Mouse (Mus musculus) erythroblast, embryonic 14.5 days (primary cell): ENCODE results near the gene Trim16. TPM values are rescaled to one million over a fixed set of nuclear protein-coding genes. Genes with fewer than 3 reads are reported as not detected.

Source experiments
- H3K27me3 ChIP-seq: 2 replicates; pipeline ENCODE4 v1.6.1; 2012; ENCODE audit warnings: inconsistent platforms; ENCODE audit not compliant: control insufficient read depth
- H3K36me3 ChIP-seq: 2 replicates; pipeline ENCODE4 v1.6.1; 2012; ENCODE audit warnings: mild to moderate bottlenecking, inconsistent platforms; ENCODE audit not compliant: control insufficient read depth
- H3K4me1 ChIP-seq: 2 replicates; pipeline ENCODE4 v1.6.1; 2012; ENCODE audit warnings: inconsistent platforms; ENCODE audit not compliant: control insufficient read depth
- H3K4me3 ChIP-seq: replicated peaks from 2 replicates; pipeline ENCODE3; 2012; ENCODE audit warnings: moderate library complexity, mild to moderate bottlenecking, inconsistent platforms
- H3K9me3 ChIP-seq: 2 replicates; pipeline ENCODE4 v1.6.1; 2012; ENCODE audit warnings: low read length, inconsistent platforms, mixed read lengths; ENCODE audit not compliant: control insufficient read depth
- GATA1 ChIP-seq: IDR thresholded peaks from 2 replicates; pipeline ENCODE4 v1.6.1; 2012; ENCODE audit warnings: low read length, inconsistent platforms, mixed read lengths
- TAL1 ChIP-seq: IDR thresholded peaks from 3 replicates; pipeline ENCODE4 v1.6.1; 2012; ENCODE audit warnings: low read length, inconsistent platforms, mixed read lengths
- polyA plus RNA-seq: library from polyadenylated mRNA; stranded (reverse); fragments of >175 nt; gene quantifications from 2 replicates; pipeline ENCODE4 v1.2.3, GENCODE M21; 2012

The Trim16 gene
- polyA plus RNA-seq, 1 experiment = not detected

- Histone ChIP-seq H3K9me3 (no peaks in the 10 kb centered on the region), H3K27me3 (peaks cover 10% of the 10 kb centered on the region), H3K4me3 (no peak overlapping the region), H3K36me3 (no peaks in the 10 kb centered on the region), H3K4me1 (peaks cover 3% of the 10 kb centered on the region)
- TF ChIP-seq GATA1 (no peak), TAL1 (no peak)
Observed at GRCm38 (mm10) chr11:62825222-62826105, 5.4 kb downstream of the Trim16 start.

- no peaks in the 10 kb centered on the region for H3K9me3 ChIP-seq
- TF ChIP-seq GATA1 (no peak), TAL1 (no peak)
- no peaks in the 10 kb centered on the region for H3K36me3 ChIP-seq
- H3K4me3 ChIP-seq = no peak overlapping the region
- peaks cover 3% of the 10 kb centered on the region for H3K27me3 ChIP-seq
- no peaks in the 10 kb centered on the region for H3K4me1 ChIP-seq
Observed at GRCm38 (mm10) chr11:62826106-62826733, 6.2 kb downstream of the Trim16 start.

- TF ChIP-seq TAL1 = no peak
- TF ChIP-seq GATA1 = no peak
- Histone ChIP-seq H3K27me3 (no peaks in the 10 kb centered on the region), H3K9me3 (no peaks in the 10 kb centered on the region), H3K4me1 (no peaks in the 10 kb centered on the region), H3K36me3 (no peaks in the 10 kb centered on the region), H3K4me3 (no peak overlapping the region)
Observed at GRCm38 (mm10) chr11:62827135-62827534, 7.1 kb downstream of the Trim16 start.

GRCm38 (mm10) chr11:62827911-62828310 lies 7.9 kb downstream of the Trim16 start:
- Histone ChIP-seq H3K4me1 (no peaks in the 10 kb centered on the region), H3K9me3 (no peaks in the 10 kb centered on the region), H3K4me3 (no peak overlapping the region), H3K27me3 (no peaks in the 10 kb centered on the region), H3K36me3 (no peaks in the 10 kb centered on the region)
- TF ChIP-seq TAL1 = no peak
- TF ChIP-seq GATA1 = no peak

GRCm38 (mm10) chr11:62830387-62830786 lies 10.4 kb downstream of the Trim16 start:
- H3K27me3 ChIP-seq = no peaks in the 10 kb centered on the region

GRCm38 (mm10) chr11:62831906-62832305 lies 11.9 kb downstream of the Trim16 start:
- no peaks in the 10 kb centered on the region for H3K27me3 ChIP-seq
- H3K4me3 ChIP-seq = no peak overlapping the region
- no peaks in the 10 kb centered on the region for H3K4me1 ChIP-seq
- no peaks in the 10 kb centered on the region for H3K36me3 ChIP-seq
- no peak for TF ChIP-seq TAL1
- no peak for TF ChIP-seq GATA1
- H3K9me3 ChIP-seq = no peaks in the 10 kb centered on the region

More at GRCm38 (mm10) chr11:62830387-62830786, 10.4 kb downstream of the Trim16 start:
- TF ChIP-seq TAL1 (no peak), GATA1 (no peak)
- Histone ChIP-seq H3K4me1 (no peaks in the 10 kb centered on the region), H3K4me3 (no peak overlapping the region), H3K9me3 (no peaks in the 10 kb centered on the region), H3K36me3 (no peaks in the 10 kb centered on the region)

- H3K36me3 ChIP-seq = no peaks in the 10 kb centered on the region
- no peak for TF ChIP-seq TAL1
- no peak for TF ChIP-seq GATA1
- H3K4me3 ChIP-seq = no peak overlapping the region
Observed at GRCm38 (mm10) chr11:62844562-62844961, 24.5 kb downstream of the Trim16 start.

GRCm38 (mm10) chr11:62845730-62846129 lies 25.7 kb downstream of the Trim16 start:
- H3K9me3 ChIP-seq = no peaks in the 10 kb centered on the region
- H3K36me3 ChIP-seq = no peaks in the 10 kb centered on the region
- H3K4me1 ChIP-seq = no peaks in the 10 kb centered on the region
- no peaks in the 10 kb centered on the region for H3K27me3 ChIP-seq
- TF ChIP-seq GATA1 (no peak), TAL1 (no peak)
- H3K4me3 ChIP-seq = no peak overlapping the region

More at GRCm38 (mm10) chr11:62844562-62844961, 24.5 kb downstream of the Trim16 start:
- no peaks in the 10 kb centered on the region for H3K9me3 ChIP-seq
- no peaks in the 10 kb centered on the region for H3K27me3 ChIP-seq
- no peaks in the 10 kb centered on the region for H3K4me1 ChIP-seq

- H3K9me3 ChIP-seq = no peaks in the 10 kb centered on the region
- H3K27me3 ChIP-seq = no peaks in the 10 kb centered on the region
- no peaks in the 10 kb centered on the region for H3K4me1 ChIP-seq
- H3K36me3 ChIP-seq = no peaks in the 10 kb centered on the region
- H3K4me3 ChIP-seq = no peak within 1 kb of the TSS
- TF ChIP-seq GATA1 = no peak
- TF ChIP-seq TAL1 = no peak
Observed at GRCm38 (mm10) chr11:62846961-62847654, 27.1 kb downstream of the Trim16 start, which contains the start of gene Fbxw10. TSS of gene Fbxw10 (plus strand) at chr11:62847069.
